Mouse (Mus musculus): ENCODE measurements around the gene Cxcl5. TPM values are rescaled to one million over a fixed set of nuclear protein-coding genes. Genes with fewer than 3 reads are reported as not detected.
"Not testable (repeated sequence)": the region's sequence is repeated elsewhere in the genome, so short reads cannot be mapped to it uniquely, and the experiment has no call there.

Cxcl5 gene
- total RNA-seq, 1 experiment from 2014 or later, result not detected

DNA sequence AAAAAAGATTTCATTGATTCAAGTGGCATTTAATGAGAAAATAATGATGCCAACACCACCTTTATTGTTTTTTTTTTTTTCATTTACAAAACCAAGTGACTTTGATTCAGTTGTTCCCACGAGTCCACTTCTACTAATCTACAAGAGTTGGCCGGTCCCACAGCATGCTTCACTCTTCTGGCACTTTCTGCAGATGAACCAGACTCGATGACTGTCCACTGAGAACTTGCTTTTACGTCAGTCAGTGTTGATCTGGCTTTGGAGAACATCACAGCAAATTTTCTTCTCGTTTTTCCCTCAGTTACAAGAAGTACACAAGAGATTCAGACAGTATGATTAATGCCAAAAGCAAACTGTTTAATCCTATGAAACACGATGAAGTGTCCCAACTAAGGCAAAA lies 19.7 kb downstream of the Cxcl5 start:
- no peak for ATAC-seq (replicated peaks; ENCODE audit: low read depth, poor library complexity, severe bottlenecking)

- no peak for ATAC-seq (replicated peaks; ENCODE audit: low read depth, poor library complexity, severe bottlenecking)
These were observed 24.5 kb downstream of the Cxcl5 start for GRCm38 (mm10) chr5:90783697-90784096.

DNA sequence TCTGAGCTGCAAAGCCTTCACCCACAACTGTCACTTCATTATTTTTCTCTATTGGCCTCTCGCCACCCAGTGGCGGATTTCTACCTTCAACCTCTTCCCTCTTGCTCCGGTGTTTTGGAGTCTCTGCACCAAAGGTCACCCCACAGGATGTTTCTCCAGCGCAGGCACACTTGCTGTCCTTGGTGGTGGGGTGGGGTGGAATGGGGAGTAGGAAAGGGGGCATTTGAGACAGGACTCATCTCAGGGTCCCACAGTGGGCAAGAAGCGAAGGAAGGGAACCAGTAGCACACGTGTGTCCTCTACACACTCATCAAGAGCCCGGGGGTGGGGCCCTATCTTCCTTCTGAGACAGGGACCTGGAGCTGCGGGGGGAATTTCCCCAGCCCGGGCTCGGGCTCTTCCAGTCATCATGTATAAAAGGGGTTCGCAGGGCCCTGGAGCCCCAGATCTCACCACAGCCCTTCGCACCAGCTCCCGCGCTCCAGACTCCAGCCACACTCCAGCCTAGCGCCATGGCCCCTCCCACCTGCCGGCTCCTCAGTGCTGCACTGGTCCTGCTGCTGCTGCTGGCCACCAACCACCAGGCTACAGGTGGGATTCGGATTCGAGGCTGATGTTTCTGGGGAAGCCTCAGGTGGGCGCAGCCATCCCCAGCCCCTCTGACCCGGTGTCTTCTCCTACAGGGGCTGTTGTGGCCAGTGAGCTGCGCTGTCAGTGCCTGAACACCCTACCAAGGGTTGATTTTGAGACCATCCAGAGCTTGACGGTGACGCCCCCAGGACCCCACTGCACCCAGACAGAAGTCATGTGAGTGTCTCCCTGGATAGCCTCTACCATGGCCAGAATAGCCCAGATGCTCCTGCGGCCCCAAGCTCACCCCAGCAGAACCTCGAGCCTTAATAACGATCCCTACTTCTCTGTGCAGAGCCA lies 26.8 kb downstream of the Cxcl5 start, which contains the start of gene Cxcl3:
Gene Cxcl3, plus strand, starts transcription at position 445 of the 930 bp plus-strand sequence.
- ATAC-seq (replicated peaks; ENCODE audit: low read depth, poor library complexity, severe bottlenecking), result peak; percentile 61

- ATAC-seq (replicated peaks; ENCODE audit: low read depth, poor library complexity, severe bottlenecking), result 0 out of 2 replicates have a peak, but pooled peaks have one; percentile 31
These were observed 29.0 kb downstream of the Cxcl5 start for GRCm38 (mm10) chr5:90788114-90788513.

DNA sequence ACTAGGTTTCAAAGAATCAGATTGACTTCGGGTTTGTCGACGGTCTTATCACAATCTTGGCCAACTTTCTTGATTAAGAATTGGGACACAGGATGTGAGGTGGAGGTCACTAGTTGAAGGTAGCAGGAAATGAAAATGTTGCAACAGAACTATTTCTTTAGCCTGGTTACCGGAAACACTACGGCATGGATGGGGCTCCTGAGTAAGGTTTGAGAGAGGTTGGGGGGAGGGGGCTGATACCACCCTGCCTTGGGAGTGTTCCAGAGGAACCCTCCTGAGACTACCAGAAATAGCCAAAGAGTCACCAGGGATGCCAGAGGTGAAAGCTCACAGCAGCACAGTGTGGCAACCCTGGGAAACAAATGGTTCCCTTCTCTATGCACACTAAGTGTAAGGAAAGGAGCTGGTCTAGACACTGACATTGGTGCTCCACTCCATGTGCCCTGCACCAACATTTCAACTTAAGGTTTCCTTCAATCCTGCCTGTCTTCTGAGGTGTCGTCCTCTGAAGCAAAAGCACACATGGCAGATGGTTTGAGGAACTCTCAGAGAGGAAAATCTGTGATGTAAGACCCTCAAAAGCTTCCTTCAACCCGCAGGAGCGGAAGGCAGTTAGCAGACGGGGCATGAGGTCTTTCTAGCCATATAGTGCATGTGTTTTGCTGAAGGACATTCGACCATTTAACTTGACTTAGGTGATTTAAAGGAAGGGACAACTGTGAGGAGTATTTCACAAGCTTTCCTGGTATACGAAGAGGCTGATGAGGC lies 30.3 kb downstream of the Cxcl5 start:
- ATAC-seq (replicated peaks; ENCODE audit: low read depth, poor library complexity, severe bottlenecking), result peak; percentile 72

- no peak for ATAC-seq (replicated peaks; ENCODE audit: low read depth, poor library complexity, severe bottlenecking)
These were observed 30.9 kb downstream of the Cxcl5 start for GRCm38 (mm10) chr5:90790074-90790502.

- no peak for ATAC-seq (replicated peaks; ENCODE audit: low read depth, poor library complexity, severe bottlenecking)
These were observed 35.0 kb downstream of the Cxcl5 start, which contains the start of gene Cxcl15 for GRCm38 (mm10) chr5:90794195-90794625. TSS of gene Cxcl15 (plus strand) at chr5:90794534.

DNA sequence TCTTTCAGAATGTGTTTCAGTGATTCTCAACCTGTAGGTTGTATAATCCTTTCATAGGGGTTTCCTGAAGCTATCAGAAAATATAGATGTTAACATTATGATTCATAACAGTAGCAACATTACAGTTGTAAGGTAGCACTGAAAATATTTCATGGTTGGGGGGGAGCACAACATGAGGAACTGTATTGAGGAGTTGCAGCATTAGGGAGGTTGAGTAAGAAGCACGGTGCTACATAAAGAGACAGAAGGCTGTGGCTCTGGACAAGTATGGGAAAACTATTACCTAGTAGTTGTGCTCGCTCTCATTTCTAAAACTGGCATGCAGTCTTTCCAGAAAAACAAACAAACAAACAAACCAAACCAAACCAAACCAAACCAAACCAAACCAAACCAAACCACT lies 36.2 kb downstream of the Cxcl5 start:
- ATAC-seq (replicated peaks; ENCODE audit: low read depth, poor library complexity, severe bottlenecking), result not testable (repeated sequence)

GRCm38 (mm10) chr5:90804574-90804973 lies 45.4 kb downstream of the Cxcl5 start:
- ATAC-seq (replicated peaks; ENCODE audit: low read depth, poor library complexity, severe bottlenecking), result no peak

- no peak for ATAC-seq (replicated peaks; ENCODE audit: low read depth, poor library complexity, severe bottlenecking)
These were observed 46.9 kb downstream of the Cxcl5 start for GRCm38 (mm10) chr5:90806050-90806449.

- no peak for ATAC-seq (replicated peaks; ENCODE audit: low read depth, poor library complexity, severe bottlenecking)
These were observed 48.2 kb downstream of the Cxcl5 start for GRCm38 (mm10) chr5:90807176-90807950.

Other genes with a start within 250 kb of the Cxcl5 start
- not detected in 2 replicates for gene Afm, start 240.4 kb upstream of the Cxcl5 start, total RNA-seq (2017)
- gene 5830473C10Rik, start 198.3 kb upstream of the Cxcl5 start, total RNA-seq (2017), result 0.09 TPM in 1 of 2 replicates, not detected in the other
- gene Rassf6, start 118.7 kb upstream of the Cxcl5 start, total RNA-seq (2017), result 1.6 TPM in 1 of 2 replicates, not detected in the other
- gene Ppbp, start 9.2 kb downstream of the Cxcl5 start, total RNA-seq (2017), result 0.82 and 1.5 TPM in 2 replicates
- 138 and 211 TPM in 2 replicates for gene Pf4, start 13.1 kb downstream of the Cxcl5 start, total RNA-seq (2017)
- 0.05 TPM in 1 of 2 replicates, not detected in the other for gene Cxcl3, start 26.7 kb downstream of the Cxcl5 start, total RNA-seq (2017)
- gene Cxcl15, start 35.2 kb downstream of the Cxcl5 start, total RNA-seq (2017), result not detected in 2 replicates
- gene Cxcl1, start 131.9 kb downstream of the Cxcl5 start, total RNA-seq (2017), result not detected in 2 replicates
- 36.0 and 36.3 TPM in 2 replicates for gene Cxcl2, start 144.5 kb downstream of the Cxcl5 start, total RNA-seq (2017)
- gene Mthfd2l, start 171.8 kb downstream of the Cxcl5 start, total RNA-seq (2017), result 26.4 and 31.0 TPM in 2 replicates

Data from common myeloid progenitor, adult 5-6 weeks (primary cell).